Mouse (Mus musculus): ENCODE results near the gene Map7. TPM values are rescaled to one million over a fixed set of nuclear protein-coding genes. Genes with fewer than 3 reads are reported as not detected.
A peak's percentile ranks its signal among the peaks of the same experiment; 100 is the strongest.

Gene Map7
- total and polyA plus RNA-seq, 2 experiments from 2014 or later: 6.3 to 14.5 TPM

GRCm38 (mm10) chr10:20299114-20299513, 150.8 kb downstream of the Map7 start:
- Histone ChIP-seq H3K36me3 (ENCODE audit: insufficient read depth) (no peaks in the 10 kb centered on the region), H3K27ac (ENCODE audit: low read depth, low read length) (no peak overlapping the region), H3K27me3 (ENCODE audit: insufficient read depth, low read length) (no peaks in the 10 kb centered on the region), H3K9ac (no peak overlapping the region), H3K4me3 (ENCODE audit: low read depth, low read length) (no peak overlapping the region), H3K4me2 (ENCODE audit: low read depth) (no peak overlapping the region), H3K9me3 (ENCODE audit: low read length) (no peaks in the 10 kb centered on the region), H3K4me1 (ENCODE audit: insufficient read depth) (no peaks in the 10 kb centered on the region)
- 75% methylated on average over 5 of the region's 5 CpGs for WGBS
- TF ChIP-seq CTCF (IDR thresholded peaks at IDR 0.05; ENCODE audit: low read depth): no peak
- DNase-seq (no peak), ATAC-seq (no peak)

GRCm38 (mm10) chr10:20310969-20311769, 162.9 kb downstream of the Map7 start:
- ATAC-seq (no peak), DNase-seq (no peak)
- H3K4me2 ChIP-seq (ENCODE audit: low read depth): peak overlapping the region; percentile 69
- WGBS: 45% methylated on average over 11 of the region's 11 CpGs
- peak overlapping the region; percentile 92 for H3K4me3 ChIP-seq (ENCODE audit: low read depth, low read length)
- peak overlapping the region; percentile 100 for H3K27ac ChIP-seq (ENCODE audit: low read depth, low read length)
- H3K9me3 ChIP-seq (ENCODE audit: low read length): no peaks in the 10 kb centered on the region
- H3K9ac ChIP-seq: peak overlapping the region; percentile 95
- no peaks in the 10 kb centered on the region for H3K36me3 ChIP-seq (ENCODE audit: insufficient read depth)
- peaks cover 20% of the 10 kb centered on the region for H3K4me1 ChIP-seq (ENCODE audit: insufficient read depth)
- no peaks in the 10 kb centered on the region for H3K27me3 ChIP-seq (ENCODE audit: insufficient read depth, low read length)
- no peak for TF ChIP-seq CTCF (IDR thresholded peaks at IDR 0.05; ENCODE audit: low read depth)

DNA sequence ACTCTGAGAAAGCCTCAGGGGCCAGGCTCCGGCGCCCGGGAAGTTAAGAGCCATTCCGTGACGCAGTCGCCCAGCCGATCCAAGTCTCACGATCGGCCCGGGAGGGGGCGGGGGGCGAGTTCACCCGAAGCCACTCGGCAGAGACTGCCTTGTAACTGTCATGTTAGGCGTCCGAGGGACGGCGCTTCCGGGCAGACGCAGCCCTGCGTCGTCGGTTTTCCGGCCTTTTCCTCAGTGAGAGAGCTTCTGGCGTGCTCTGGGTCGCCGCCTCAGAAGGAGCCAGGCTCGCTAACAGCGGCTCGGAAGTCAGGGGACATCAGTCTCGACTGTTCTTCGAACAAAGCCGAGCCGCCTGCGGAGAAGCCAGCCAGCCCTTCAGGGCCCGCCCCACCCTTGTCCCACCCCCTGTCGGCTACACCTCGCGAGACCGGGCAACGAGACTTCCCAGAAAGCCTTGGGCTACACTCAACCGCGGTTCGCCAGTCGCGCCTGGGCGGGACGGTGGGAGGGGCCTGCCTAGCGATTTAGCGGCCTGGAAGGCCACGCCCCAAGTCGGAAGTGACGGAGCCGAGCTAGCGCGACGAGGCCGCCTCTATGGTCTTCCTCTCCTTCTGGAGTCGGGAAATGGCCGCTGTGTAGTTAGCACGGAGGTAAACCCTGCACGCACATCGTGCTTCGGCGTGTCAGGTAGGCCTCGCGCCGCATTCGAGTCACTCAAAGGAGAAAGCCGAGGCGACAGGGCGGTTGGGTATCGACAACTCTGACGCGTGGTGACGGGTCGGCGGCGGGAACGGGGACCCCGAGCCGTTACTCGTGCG, 163.9 kb downstream of the Map7 start, which contains the start of gene Bclaf1:
Gene Bclaf1 (plus strand): TSS at position 552 of the 818 bp plus-strand sequence.
- peak; percentile 98 for ATAC-seq
- no peaks in the 10 kb centered on the region for H3K27me3 ChIP-seq (ENCODE audit: insufficient read depth, low read length)
- peaks cover 20% of the 10 kb centered on the region for H3K4me1 ChIP-seq (ENCODE audit: insufficient read depth)
- peak; percentile 100 for DNase-seq
- H3K4me3 ChIP-seq (ENCODE audit: low read depth, low read length): peak within 1 kb of the TSS; percentile 92
- peak within 1 kb of the TSS; percentile 69 for H3K4me2 ChIP-seq (ENCODE audit: low read depth)
- peak within 1 kb of the TSS; percentile 100 for H3K27ac ChIP-seq (ENCODE audit: low read depth, low read length)
- H3K9me3 ChIP-seq (ENCODE audit: low read length): no peaks in the 10 kb centered on the region
- under 1% methylated on average over 84 of the region's 84 CpGs for WGBS
- H3K9ac ChIP-seq: peak within 1 kb of the TSS; percentile 95
- TF ChIP-seq CTCF (IDR thresholded peaks at IDR 0.05; ENCODE audit: low read depth): peak; percentile 30
- no peaks in the 10 kb centered on the region for H3K36me3 ChIP-seq (ENCODE audit: insufficient read depth)

DNA sequence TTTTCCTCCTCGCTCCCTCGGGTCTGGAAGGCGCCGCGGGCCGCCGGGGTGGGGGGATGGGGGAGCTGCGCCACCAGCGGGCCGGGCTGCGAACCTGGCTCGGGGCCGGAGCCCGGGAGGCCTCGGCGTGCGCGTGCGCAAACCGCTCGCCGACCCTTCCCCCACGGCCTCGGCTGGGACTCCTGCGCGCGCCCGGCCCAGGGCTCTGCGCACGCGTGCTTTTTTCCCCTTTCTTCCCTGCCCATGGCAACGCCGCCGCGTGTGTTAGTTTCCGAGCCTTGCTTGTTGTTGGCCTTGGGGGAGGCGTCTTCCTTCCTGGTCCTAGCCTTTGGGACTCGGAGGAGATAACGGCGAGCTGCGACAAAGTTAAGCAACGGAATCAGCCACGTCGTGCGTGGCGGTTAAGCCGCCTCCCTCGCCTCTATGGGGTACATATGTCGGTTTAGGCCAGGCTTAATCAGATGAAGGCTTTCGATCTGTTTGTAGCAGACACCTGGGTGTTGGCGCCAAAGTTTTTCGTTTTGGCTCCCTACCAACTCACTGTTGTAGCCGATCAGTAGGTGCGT, 164.5 kb downstream of the Map7 start:
- H3K9me3 ChIP-seq (ENCODE audit: low read length): no peaks in the 10 kb centered on the region

DNA sequence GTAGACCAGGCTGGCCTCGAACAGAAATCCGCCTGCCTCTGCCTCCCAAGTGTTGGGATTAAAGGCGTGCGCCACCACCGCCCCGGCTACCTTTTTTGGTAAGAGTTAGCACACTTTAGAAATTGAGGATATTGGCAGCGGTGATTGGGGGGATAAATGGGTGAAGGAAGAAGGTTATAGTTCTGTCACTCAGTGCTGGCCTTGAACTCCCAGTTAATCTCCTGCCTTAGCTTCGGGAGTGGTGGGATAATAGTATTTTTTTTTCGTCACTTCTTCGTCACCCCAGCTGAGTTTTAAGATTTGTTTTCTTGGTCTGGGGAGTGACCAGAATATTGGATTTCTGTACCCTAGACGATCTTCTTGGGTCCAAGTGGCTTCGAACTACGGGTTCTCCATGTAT, 165.2 kb downstream of the Map7 start:
- Histone ChIP-seq H3K9me3 (ENCODE audit: low read length) (no peaks in the 10 kb centered on the region), H3K4me1 (ENCODE audit: insufficient read depth) (peaks cover 20% of the 10 kb centered on the region), H3K9ac (peak overlapping the region; percentile 95), H3K27me3 (ENCODE audit: insufficient read depth, low read length) (no peaks in the 10 kb centered on the region), H3K4me3 (ENCODE audit: low read depth, low read length) (peak overlapping the region; percentile 92), H3K4me2 (ENCODE audit: low read depth) (peak overlapping the region; percentile 66), H3K36me3 (ENCODE audit: insufficient read depth) (no peaks in the 10 kb centered on the region; the same call in 1 of the 2 replicates), H3K27ac (ENCODE audit: low read depth, low read length) (no peak overlapping the region; the same call in 1 of the 2 replicates)
- DNase-seq (no peak), ATAC-seq (no peak)
- 54% methylated on average over 13 of the region's 13 CpGs for WGBS
- no peak for TF ChIP-seq CTCF (IDR thresholded peaks at IDR 0.05; ENCODE audit: low read depth)

More for the DNA sequence above, 164.5 kb downstream of the Map7 start:
- Histone ChIP-seq H3K4me1 (ENCODE audit: insufficient read depth) (peaks cover 20% of the 10 kb centered on the region), H3K9ac (peak overlapping the region; percentile 95), H3K36me3 (ENCODE audit: insufficient read depth) (no peaks in the 10 kb centered on the region; the same call in 1 of the 2 replicates), H3K27me3 (ENCODE audit: insufficient read depth, low read length) (no peaks in the 10 kb centered on the region), H3K4me2 (ENCODE audit: low read depth) (peak overlapping the region; percentile 66), H3K27ac (ENCODE audit: low read depth, low read length) (peak overlapping the region; percentile 100), H3K4me3 (ENCODE audit: low read depth, low read length) (peak overlapping the region; percentile 92)
- under 1% methylated on average over 54 of the region's 54 CpGs for WGBS
- peak; percentile 77 for ATAC-seq
- TF ChIP-seq CTCF (IDR thresholded peaks at IDR 0.05; ENCODE audit: low read depth): 0 out of 2 replicates have a peak, but pooled peaks have one; percentile 5
- DNase-seq: peak; percentile 96

DNA sequence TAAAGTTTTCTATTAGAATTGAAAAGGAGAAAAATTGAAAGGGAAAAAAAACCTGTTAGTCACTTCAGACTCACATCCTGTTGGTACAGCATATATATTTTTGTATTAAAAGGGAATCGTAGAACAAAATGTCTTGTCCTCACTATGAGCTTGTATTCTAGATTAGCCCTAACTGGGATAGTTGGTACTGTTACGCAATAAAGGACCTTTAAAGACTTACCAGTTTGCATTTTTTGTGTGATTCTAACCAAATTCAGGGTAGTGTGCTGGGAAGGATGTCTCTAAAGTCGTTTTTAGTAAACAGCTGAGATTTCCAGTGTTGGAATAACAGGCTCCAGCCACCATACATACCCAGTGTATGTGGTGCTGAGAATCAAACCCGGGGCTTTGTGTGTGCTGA, 165.7 kb downstream of the Map7 start:
- Histone ChIP-seq H3K4me3 (ENCODE audit: low read depth, low read length) (no peak overlapping the region), H3K9ac (no peak overlapping the region), H3K9me3 (ENCODE audit: low read length) (no peaks in the 10 kb centered on the region), H3K4me1 (ENCODE audit: insufficient read depth) (peaks cover 20% of the 10 kb centered on the region), H3K36me3 (ENCODE audit: insufficient read depth) (no peaks in the 10 kb centered on the region; the same call in 1 of the 2 replicates), H3K27ac (ENCODE audit: low read depth, low read length) (no peak overlapping the region), H3K27me3 (ENCODE audit: insufficient read depth, low read length) (no peaks in the 10 kb centered on the region), H3K4me2 (ENCODE audit: low read depth) (peak overlapping the region; percentile 66)
- no peak for ATAC-seq
- no peak for DNase-seq
- WGBS: 91% methylated on average over 4 of the region's 4 CpGs
- no peak for TF ChIP-seq CTCF (IDR thresholded peaks at IDR 0.05; ENCODE audit: low read depth)
